Mouse (Mus musculus) gastrocnemius, postnatal 10 days (tissue): ENCODE results near the gene Eif3k. TPM values are rescaled to one million over a fixed set of nuclear protein-coding genes. Genes with fewer than 3 reads are reported as not detected.
A peak's percentile ranks its signal among the peaks of the same experiment; 100 is the strongest.

ENCODE experiments used
- DNase-seq: peaks from one replicate; pipeline ENCODE4 v3.0.0; 2021; ENCODE audit warnings: mixed read lengths
- long read RNA-seq, 2 experiments: library from polyadenylated mRNA; stranded (forward); transcript quantifications; one replicate each; pipeline ENCODE4 v2.0.0; 2021
- total RNA-seq, 2 experiments: library from RNA; stranded (reverse); gene quantifications; 2 replicates each; pipeline ENCODE4 v1.2.3; 2021

The Eif3k gene
- 100 to 1,000 TPM; 169 to 174 TPM for total RNA-seq
- long read RNA-seq, experiment 1, transcript Eif3k-201 (8 exons, 774 nt): major isoform, 59 of 64 reads
- long read RNA-seq, experiment 1, partial matches to known transcripts: 2 of 64 reads
- long read RNA-seq, experiment 1, other reads (novel, unspliced or antisense): 2 of 64 reads
- long read RNA-seq, experiment 2, transcript Eif3k-201 (8 exons, 774 nt): major isoform, 38 of 42 reads
- long read RNA-seq, experiment 2, partial matches to known transcripts: 2 of 42 reads
- long read RNA-seq, experiment 2, other reads (novel, unspliced or antisense): 2 of 42 reads

DNA sequence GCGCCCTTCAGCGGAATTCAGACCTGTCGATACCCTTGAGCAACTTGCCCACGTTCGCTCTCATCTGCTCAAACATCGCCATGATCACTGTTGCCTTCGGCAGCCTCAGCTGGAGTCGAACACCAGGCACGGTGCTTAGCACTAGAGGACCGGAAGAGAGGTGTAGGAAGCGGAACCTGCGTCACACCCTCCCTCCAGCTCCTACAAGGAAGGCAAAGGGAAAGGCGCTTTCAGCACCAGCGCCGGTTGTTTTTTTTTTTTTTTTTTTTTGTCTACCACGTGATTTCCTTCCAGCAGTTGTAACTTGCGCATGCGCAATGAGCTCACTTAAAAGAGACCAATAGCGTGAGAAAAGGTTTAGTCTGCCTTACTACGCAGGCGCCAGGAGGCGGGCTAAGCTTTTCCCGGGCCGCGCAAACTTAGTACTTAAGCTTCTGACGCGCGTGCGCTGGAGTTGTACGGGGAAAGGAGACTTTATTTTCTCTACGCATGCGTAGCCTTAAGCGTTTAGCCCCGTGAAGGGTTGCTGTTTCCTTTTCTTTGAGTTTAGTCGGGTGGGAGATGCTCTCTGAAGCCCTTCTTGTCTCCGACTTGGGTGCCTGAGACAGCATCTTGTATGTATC, at the start of gene Eif3k, which contains the start of gene Map4k1:
TSS of gene Eif3k (minus strand) at position 214 of the 623 bp plus-strand sequence.
TSS of gene Map4k1 (plus strand) at position 400 of the 623 bp plus-strand sequence.
- peak; percentile 92 for DNase-seq

DNA sequence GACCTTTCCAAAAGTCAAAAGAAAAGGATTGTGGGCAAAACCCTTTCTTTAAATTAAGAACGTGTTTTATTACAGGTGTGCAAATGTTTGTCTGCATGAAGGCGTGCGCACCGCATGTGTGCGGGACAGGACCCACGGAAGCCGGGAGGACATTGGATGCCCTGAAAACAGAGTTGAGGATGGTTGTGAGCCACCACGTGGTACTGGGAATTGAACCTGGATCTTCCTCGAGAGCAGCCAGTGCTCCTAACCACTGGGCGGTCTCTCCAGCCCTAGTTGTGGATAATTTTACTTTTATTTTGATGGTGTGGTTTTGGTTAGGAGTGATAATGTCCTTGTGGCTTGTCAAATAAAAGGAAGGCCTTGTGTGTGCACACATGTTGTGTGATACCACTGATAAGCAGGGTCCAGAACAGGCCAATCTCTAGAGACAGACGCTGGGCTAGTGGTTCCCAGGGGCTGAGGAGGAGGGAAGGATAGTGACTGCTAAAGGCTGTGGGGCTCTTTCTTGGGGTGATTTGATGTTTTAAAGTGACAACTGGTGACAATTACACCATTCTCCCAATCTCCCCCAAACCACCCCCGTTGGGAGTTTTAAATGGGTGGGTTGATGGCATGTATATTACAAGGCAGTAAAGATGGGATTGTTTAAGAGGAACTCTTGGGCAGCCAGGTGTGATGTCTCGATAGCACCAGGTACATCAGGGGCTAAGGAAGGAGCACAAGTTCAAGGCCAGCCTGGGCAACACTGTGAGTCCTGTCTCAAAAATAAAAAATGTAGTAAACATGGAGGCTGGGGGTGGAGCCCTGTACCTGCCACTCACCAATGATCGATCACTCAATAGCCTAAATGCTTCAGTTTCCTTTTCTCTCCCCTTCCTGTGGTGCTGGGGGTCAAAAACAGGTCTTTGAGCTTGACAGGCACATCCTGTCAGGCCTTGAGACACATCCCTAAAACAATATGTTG, 48.3 kb upstream of the Eif3k start:
- no peak for DNase-seq

DNA sequence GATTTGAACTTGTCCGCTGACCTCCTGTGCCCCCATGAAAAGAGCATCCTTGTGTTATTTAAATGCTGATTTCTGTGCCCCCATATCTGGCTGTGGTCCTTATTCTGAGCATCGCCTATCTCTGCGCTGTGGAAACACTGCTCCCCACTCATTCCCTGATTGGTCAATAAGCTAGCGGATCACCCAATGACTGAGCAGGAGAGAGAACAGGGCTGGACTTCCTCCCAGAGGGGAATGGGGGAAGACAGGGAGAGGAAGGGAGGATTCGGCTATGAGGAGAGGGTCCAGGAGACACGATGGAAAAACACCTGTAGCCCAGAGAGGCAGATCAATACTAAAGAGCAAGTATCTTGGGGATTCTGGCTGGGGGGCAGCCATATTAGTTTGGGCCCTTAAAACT, 47.1 kb upstream of the Eif3k start:
- no peak for DNase-seq

DNA sequence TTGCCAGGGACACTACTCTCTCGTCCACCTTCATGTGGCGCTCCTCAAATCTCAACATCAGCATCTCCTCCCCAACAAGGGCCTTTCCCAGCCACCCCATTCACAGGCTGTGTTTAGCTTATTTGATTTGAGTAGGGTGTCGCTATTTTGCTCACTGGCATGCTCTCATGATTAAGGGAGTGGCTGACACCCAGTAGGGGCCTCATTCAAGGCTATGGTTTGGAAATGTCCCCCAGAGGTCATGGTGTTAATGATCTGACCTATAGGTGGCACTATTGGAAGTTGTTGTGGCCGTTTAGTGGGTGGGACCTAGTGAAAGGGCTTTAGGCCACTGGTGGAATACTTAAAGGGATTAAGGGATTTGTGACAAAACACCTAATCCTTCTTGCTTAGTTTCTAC, 45.1 kb upstream of the Eif3k start:
- no peak for DNase-seq

DNA sequence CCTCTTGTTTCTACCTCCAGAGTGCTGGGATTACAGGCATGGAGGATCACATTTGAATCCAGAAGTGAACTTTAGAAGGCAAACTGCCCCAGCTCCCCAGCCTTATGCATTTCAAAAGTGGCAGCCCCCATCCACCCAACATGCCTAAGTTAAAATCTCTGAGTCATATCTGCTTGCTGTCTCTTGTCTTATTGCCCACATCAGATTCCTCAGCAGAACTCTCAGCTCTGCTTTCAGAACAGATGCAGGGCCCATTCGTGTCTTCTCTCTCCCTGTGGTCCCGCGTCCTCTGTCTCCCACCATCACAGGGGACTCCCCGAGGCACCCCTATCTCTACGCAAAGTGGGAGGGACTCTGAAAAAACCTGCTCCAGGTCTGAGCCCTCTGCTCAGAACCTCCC, 44.5 kb upstream of the Eif3k start:
- DNase-seq: no peak

DNA sequence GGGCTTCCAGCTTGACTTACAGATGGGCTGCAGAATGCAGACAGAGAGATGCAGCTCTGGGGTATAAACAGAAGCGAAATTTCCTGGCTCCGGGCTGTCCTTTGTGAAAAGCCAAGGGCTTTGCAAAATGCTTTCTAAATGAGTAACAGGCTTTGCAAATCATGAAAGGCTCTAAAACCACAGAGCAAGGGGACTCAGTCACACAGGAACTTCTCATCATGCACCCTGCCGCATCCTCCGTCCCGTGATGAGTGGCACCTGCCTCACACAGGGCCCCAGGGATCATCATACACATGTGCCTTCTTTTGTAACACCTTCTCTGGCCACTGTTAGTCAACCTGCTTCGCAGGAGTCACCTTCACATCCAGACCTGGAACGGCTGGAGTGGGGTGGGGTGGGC, 43.9 kb upstream of the Eif3k start:
- no peak for DNase-seq

DNA sequence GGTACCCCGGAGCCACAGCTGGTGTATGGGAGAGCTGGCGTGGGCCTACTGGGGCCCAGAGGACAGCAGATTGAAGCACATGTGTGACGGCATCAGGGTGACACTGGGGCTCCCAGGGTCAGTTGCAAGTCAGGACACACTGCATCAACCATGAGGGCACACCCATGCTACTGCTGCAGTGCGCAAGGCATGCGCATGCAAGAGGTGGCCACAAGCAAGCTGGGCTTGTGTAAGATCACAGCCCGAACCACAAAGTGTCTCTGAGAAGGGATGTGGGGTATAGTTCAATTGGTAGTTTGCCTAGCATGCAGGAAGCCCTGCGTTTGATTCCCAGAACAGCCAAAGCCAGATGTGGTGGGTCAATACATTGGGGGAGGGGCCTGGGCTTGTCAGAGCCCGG, 41.9 kb upstream of the Eif3k start:
- DNase-seq: no peak

DNA sequence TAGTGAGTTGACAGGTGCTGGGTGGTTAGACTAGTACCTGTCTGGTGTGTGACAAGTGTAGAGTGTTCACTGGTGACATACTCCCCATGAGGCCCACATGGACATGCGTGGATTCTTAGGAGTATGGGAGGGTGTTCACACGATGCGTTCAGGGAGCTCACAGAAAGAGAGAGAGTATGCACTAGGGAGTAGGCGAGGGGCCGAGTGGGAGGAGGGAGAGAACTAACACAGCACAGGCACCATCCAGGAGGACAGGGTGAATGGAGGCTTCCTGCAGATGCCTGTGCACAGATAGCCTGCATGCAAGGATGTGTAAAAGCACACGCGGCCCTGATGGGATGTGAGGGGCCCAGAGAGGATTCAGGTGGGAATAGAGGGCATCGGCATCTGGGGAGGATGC, 40.8 kb upstream of the Eif3k start:
- DNase-seq: no peak

DNA sequence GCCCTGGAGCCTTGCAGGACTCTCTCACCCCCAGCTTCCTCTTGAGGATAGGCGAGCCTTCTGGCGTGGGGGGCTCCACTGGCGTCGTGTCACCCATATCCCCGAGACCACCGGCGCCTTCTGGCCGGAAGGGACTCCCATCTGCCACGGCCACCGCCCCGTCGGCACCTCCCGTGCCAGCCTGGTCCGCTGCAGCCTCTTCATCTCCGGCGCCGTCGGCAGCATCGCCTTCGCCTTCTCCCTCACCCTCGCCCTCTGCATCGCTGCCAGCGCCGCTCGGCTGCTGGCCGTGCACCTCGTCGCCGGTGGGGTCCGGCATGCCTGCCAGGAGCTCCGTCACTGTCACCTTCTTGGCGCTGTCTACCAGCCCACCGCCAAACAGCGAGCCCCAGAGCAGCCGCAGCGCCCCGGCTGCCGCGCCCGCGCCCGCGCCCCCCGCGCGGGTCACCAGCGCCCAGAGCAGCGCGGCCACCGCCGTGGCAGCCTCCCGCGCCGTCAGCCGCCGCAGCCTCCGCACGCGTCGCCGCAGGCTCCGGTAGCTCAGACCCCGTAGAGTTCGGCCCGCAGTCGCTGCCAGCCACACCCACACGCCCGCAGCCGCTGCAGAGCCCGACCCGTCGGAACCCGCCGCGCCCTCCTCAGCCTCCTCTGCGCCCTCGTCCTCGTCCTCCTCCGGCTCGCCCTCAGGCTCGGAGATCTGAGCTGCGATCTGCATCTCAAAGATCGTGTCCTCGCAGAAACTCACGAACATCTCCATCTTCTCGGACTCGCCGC, 38.0 kb upstream of the Eif3k start:
- DNase-seq: no peak

DNA sequence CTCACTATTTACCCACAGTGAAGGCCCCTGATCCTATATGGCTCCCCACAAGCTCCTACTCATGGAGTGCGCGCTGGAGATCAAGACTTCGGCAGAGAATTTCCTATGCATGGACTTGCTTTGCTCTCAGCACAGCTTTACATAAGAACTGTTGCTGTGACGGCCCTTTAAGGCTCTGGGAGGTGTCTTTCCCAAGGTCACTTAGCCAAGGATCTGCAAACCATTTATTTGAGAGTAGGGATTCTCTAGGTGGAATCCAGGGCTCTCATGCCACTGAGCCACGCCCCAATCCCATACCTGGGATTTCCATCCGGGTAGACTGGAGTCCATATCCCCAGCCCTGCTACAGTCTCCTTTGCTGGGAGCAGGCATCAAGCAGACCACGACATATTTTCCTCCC, 35.6 kb upstream of the Eif3k start:
- no peak for DNase-seq

DNA sequence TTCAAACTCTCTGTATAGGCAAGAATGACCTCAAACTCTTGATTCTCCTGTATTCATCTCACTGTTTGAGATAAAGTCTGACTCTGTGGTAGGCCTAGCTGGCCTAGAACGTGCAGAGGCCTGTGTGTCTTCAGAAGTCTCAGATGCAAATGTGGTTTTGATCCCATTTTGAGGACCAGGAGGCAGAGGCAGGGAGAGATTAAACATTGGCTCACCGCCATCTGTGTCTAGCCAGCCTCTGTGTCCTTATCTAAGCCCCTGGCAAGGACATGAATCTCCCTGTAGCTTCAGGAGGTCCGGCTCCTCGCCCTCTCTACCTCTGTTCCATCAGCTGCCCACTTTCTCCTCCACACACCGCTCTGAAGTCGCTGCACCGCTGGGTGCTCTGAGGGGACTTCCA, 34.8 kb upstream of the Eif3k start:
- no peak for DNase-seq

DNA sequence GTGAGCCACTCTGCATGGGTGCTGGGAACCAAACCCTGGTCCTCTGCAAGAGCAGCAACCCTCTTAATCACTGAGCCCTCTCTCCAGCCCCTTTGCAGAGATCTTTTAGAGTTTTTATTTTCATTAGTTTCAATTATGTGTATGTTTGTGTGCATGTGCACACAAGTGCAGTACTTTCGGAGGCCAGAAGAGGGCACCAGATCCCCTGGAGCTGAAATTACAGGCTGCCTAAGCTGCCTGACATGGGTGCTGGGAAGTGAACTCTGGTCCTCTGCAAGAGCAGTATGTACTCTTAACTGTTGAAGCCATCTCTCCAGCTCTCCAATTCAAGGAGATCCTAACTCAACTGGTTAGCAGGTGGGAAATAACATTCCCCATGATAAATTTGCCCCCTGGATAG, 33.3 kb upstream of the Eif3k start:
- DNase-seq: no peak

DNA sequence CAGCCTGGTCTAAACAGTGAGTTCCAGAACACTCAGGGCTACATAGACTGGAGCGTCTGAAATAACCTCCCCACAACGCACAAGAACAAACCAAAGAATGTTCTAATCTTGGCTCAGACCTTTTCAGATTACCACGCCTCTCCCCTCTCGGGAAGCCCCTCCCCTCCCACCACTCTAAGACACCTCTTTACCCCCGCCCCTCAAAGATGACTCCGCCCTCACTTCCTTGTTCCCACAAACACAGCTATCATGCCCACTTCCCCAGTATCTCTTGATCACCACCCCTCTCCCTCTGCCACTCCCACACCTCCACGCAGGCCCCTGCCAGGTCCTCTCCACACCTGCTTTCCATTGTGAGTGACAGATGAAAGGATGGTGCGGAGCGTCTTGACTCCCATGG, 27.1 kb upstream of the Eif3k start:
- no peak for DNase-seq

DNA sequence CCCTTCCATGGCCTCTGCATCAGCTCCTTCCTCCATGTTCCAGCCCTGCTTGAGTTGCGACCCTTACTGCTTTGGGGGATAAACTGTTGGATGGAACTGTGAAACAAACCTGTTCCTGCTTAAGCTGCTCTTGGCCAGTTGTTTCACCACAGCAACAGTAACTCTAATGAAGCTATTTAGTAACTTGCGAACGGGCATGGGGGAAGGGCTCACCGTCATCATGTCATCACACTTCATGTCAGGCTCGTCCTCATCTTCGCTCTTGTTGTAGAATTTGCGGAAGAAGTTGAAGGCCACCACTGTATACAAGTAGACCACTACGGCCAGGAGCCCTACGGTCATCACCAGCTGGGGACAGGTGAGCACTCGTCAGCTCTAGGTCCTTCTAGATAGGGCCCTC, 26.5 kb upstream of the Eif3k start:
- DNase-seq: no peak

DNA sequence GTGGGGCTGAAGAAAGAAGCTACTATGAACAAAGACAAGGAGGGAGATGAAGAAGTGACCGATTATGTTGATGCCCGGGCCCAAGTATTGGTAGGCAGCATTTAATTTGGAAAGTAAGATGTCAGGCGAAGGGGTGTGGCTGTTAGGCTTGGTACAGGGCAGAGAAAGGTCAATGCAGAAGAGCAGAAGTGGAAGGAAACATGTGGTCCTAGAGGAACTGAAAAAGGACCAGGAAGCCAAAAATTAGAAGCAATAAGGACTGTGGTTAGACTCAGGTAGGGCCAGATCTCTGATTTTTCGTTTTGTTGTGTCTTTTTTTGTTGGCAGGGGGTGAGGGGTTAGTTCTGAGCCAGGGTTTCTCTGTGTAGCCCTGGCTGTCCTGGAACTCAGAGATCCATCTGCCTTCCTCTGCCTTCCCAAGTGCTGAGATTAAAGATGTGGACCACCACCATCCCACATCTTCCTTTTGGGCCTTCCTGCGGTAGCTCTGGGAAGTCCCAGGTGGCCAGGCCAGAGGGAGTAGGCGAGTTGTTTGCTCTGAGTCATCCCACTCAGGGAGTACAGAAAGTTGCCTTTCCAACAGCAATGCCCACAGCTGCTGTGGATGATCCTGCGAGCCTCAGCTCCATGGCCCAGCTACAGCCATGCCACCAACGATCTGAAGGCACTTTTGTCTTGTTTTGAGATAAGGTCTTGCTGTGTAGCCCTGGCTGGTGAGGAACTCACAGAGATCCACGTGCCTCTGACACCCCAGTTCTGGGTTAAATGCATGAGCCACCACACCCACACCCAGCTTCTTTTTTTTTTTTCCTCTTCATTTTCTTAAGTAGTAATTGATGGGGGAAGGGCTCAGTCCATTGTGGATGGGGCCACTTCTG, 25.8 kb upstream of the Eif3k start:
- no peak for DNase-seq

DNA sequence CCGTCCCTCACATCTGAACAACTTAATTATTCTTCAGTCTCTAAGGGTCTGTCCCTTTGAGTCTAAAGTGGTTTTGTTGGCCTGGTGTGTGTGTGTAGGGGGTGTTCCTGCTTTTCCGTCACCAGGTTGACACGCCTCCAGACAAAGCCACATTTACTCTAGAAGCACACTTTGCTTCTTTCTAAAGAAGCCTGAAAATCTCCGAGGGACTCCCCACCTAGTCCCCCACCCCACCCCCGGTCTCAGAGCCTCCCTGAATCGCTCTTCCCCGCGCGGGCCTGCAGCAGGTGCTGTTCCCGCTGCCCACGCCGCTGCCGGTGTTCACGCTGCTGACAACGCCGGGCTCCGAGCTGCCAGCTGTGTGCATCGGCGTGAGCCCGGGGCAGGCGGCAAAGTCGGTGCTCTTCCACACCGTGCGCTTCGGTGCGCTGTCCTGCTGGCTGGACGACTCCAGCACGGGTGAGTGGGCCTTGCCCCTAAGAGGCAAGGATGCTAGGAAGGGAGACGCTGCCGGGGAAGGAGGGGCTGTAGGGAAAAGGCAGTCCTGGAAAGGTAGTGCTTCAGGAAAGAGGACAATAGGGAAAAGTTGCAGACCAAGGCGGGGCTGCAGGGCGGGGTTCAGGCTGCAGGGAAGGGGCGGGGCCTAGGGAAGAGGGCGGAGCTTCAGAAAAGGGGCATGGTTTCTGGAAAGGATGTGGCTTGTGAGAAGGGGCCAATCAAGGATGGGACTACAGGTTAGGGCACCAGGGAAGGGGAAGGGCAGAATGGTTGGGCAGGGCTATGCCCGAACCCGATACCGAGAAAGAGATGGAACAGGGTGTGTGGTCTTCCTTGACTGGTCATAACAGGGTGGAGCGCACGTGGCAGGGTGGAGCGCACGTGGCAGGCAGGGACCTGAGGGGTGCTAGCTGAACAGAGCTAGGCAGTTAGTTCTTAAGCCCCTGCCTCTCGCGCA, 19.3 kb upstream of the Eif3k start:
- DNase-seq: peak; percentile 71

DNA sequence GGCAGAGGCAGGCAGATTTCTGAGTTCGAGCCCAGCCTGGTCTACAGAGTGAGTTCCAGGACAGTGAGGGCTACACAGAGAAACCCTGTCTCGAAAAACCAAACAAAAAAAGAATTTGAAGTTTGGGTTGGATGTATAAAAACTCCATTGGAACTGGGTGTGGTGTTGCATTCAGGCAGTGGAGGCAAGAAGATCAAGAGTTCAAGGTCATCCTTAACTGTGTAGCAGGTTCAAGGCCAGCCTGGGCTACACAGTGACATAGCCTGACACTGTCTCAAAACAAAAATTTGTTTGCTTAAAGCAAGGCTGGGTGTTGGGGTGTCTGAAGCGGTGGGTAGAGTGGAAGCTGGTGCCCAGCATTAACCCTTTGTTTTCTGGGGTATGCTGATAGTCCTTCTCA, 11.7 kb upstream of the Eif3k start:
- DNase-seq: no peak

DNA sequence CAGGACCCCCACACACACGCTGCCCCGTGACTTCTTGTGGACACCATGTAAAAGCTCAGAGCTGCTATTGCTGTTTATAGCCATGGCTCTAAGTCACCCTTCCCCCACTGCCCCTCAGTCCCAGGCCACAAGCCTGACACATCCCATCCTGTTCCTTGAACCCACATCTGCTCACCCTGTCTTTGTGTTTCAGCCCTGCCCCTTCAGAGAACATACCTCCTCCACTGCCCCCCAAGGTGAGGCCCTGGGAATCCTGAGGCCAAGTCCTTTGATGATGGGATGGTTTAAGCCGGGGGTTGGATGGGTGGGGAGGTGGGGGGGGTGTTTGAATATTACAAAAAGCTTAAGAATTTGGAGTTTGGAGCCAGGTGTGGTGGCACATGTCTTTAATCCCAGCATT, 11.3 kb upstream of the Eif3k start:
- DNase-seq: no peak

DNA sequence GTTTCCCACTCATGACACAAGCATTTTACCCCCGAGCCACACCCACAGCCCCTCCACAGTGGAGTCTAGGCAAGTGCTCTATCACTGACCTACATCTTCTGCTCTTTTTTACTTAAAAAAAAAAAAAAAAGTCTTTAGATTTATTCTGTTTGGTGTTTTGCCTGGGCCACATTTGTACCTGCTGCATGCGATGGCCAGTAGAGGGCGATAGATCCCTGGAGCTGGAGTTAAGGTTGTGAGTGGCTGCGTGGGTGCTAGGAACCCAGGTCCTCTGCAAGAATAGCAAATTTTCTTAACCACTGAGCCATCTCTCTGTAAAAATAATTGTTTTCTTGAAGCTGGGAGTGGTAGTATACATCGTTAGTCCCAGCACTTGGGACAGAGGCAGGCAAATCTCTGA, 10.0 kb upstream of the Eif3k start:
- DNase-seq: no peak

DNA sequence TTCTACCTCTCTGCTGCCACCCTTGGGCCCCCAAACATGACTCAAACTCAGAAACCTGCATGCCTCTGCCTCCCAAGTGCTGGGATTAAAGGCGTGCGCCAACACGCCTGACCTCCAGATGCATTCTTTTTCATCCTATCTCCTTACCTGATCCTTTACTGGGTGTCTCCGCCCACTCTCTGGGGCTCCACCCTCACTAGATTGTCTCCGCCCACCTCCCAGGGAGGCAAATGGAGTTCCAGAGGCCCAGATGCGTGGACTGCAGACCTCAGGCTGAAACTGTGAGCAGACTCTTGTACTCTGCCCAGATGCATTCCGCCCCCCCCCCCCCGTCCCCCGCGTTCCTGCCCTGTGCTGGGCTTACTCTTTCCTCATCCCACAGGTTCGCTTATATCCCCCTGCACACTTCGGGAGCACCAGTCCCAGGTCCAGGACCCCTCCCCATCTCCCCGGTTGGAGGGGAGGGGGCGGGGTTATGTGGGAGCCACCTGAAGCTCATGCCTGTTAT, 9.2 kb upstream of the Eif3k start:
- DNase-seq: no peak
